Mouse (Mus musculus) embryonic facial prominence, embryonic 14.5 days (tissue): ENCODE data around the gene Hunk. TPM values are rescaled to one million over a fixed set of nuclear protein-coding genes. Genes with fewer than 3 reads are reported as not detected.
A peak's percentile ranks its signal among the peaks of the same experiment; 100 is the strongest.

ENCODE experiments used
- ATAC-seq: fragments of 200-750 bp; cut with Nextera tagmentation; 2 replicates; pipeline ENCODE4 v1.8.0; 2017; ENCODE audit warnings: low read depth, moderate number of reproducible peaks, moderate TSS enrichment
- DNase-seq: peaks from one replicate; pipeline ENCODE4 v3.0.0-alpha.2; 2015; ENCODE audit warnings: low spot score
- H3K27ac ChIP-seq: fragments of 300-500 bp; sonication (generic); replicated peaks from 2 replicates; pipeline ENCODE4 v1.5.1; 2014; ENCODE audit warnings: low read depth, mild to moderate bottlenecking, low read length, moderate library complexity
- H3K27me3 ChIP-seq: fragments of 300-500 bp; sonication (generic); replicated peaks from 2 replicates; pipeline ENCODE4 v1.6.1; 2014; ENCODE audit warnings: low read length; ENCODE audit not compliant: control insufficient read depth, insufficient read depth
- H3K36me3 ChIP-seq: fragments of 300-500 bp; sonication (generic); 2 replicates; pipeline ENCODE4 v1.6.1; 2014; ENCODE audit warnings: low read length, mixed read lengths; ENCODE audit not compliant: control insufficient read depth, insufficient read depth
- H3K4me1 ChIP-seq: fragments of 300-500 bp; sonication (generic); 2 replicates; pipeline ENCODE4 v1.6.1; 2014; ENCODE audit warnings: antibody characterized with exemption, low read length; ENCODE audit not compliant: control insufficient read depth, insufficient read depth
- H3K4me2 ChIP-seq: fragments of 300-500 bp; sonication (generic); 2 replicates; pipeline ENCODE4 v1.6.1; 2014; ENCODE audit warnings: low read depth, mild to moderate bottlenecking, low read length, moderate library complexity, mixed read lengths
- H3K4me3 ChIP-seq: fragments of 300-500 bp; sonication (generic); 2 replicates; pipeline ENCODE4 v1.5.1; 2014; ENCODE audit warnings: low read depth, mild to moderate bottlenecking, low read length
- H3K9ac ChIP-seq: fragments of 300-500 bp; sonication (generic); 2 replicates; pipeline ENCODE4 v1.6.1; 2014; ENCODE audit warnings: low read depth, mild to moderate bottlenecking, low read length, moderate library complexity, mixed read lengths
- H3K9me3 ChIP-seq: fragments of 300-500 bp; sonication (generic); 2 replicates; pipeline ENCODE4 v1.6.1; 2016; ENCODE audit warnings: low read length; ENCODE audit not compliant: control insufficient read depth
- WGBS: fragments of 180-500 bp; shearing (Covaris S2); extraction: QIAGEN DNeasy Blood & Tissue Kit; methylation state at CpG from one replicate; pipeline ENCODE4 v1.1.7; 2014; 5-methylcytosine and 5-hydroxymethylcytosine counted together
- polyA plus RNA-seq: library from polyadenylated mRNA; unstranded; fragments of >200 nt; fragmentation: Nextera tagmentation; extraction: Ambion mirVana; gene quantifications from 2 replicates; pipeline ENCODE4 v1.2.1, GENCODE M21; 2014

Hunk gene
- 9.7 and 12.4 TPM in 2 replicates for polyA plus RNA-seq

- H3K9ac ChIP-seq = peak within 1 kb of the TSS; percentile 95
- ATAC-seq = peak; percentile 83
- peaks cover 11% of the 10 kb centered on the region for H3K36me3 ChIP-seq
- peak within 1 kb of the TSS; percentile 88 for H3K4me2 ChIP-seq
- DNase-seq = peak; percentile 95
- 0 out of 2 replicates have a peak, but pooled peaks cover 2% of the 10 kb centered on the region for H3K9me3 ChIP-seq
- no peaks in the 10 kb centered on the region; the same call in 1 of the 2 replicates for H3K27me3 ChIP-seq
- WGBS = 0% methylated on average over 21 of the region's 101 CpGs
- H3K4me3 ChIP-seq = peak within 1 kb of the TSS; percentile 86
- H3K27ac ChIP-seq = peak within 1 kb of the TSS; percentile 97
- H3K4me1 ChIP-seq = peaks cover 31% of the 10 kb centered on the region
Observed at GRCm38 (mm10) chr16:90385688-90386513, at the start of gene Hunk. Hunk (plus strand) TSS chr16:90386013.

- Histone ChIP-seq H3K9ac (no peak overlapping the region), H3K27me3 (no peaks in the 10 kb centered on the region), H3K4me1 (no peaks in the 10 kb centered on the region; the same call in 1 of the 2 replicates), H3K4me2 (no peak overlapping the region), H3K4me3 (no peak overlapping the region), H3K36me3 (no peaks in the 10 kb centered on the region), H3K9me3 (no peaks in the 10 kb centered on the region), H3K27ac (no peak overlapping the region)
- WGBS = 95% methylated on average over 6 of the region's 6 CpGs
- no peak for ATAC-seq
- no peak for DNase-seq
Observed at GRCm38 (mm10) chr16:90339026-90339425, 46.8 kb upstream of the Hunk start.

- WGBS = 93% methylated on average over 5 of the region's 5 CpGs
- no peaks in the 10 kb centered on the region for H3K27me3 ChIP-seq
- H3K4me3 ChIP-seq = no peak overlapping the region
- H3K9ac ChIP-seq = no peak overlapping the region
- no peak overlapping the region for H3K27ac ChIP-seq
- ATAC-seq = no peak
- DNase-seq = no peak
- H3K36me3 ChIP-seq = no peaks in the 10 kb centered on the region
- no peak overlapping the region for H3K4me2 ChIP-seq
- H3K4me1 ChIP-seq = no peaks in the 10 kb centered on the region
- H3K9me3 ChIP-seq = no peaks in the 10 kb centered on the region
Observed at GRCm38 (mm10) chr16:90341086-90341485, 44.7 kb upstream of the Hunk start.

- Histone ChIP-seq H3K27me3 (no peaks in the 10 kb centered on the region), H3K36me3 (no peaks in the 10 kb centered on the region), H3K9ac (no peak overlapping the region), H3K9me3 (no peaks in the 10 kb centered on the region), H3K4me2 (no peak overlapping the region), H3K4me1 (no peaks in the 10 kb centered on the region), H3K27ac (no peak overlapping the region), H3K4me3 (0 out of 2 replicates have a peak overlapping the region, but pooled peaks have one; percentile 17)
- peak; percentile 79 for DNase-seq
- ATAC-seq = peak; percentile 97
- WGBS = 34% methylated on average over 11 of the region's 13 CpGs
Observed at GRCm38 (mm10) chr16:90349700-90350548, 35.9 kb upstream of the Hunk start.

- no peak for ATAC-seq
- H3K4me3 ChIP-seq = no peak overlapping the region
- no peak for DNase-seq
- no peaks in the 10 kb centered on the region for H3K4me1 ChIP-seq
- H3K27me3 ChIP-seq = no peaks in the 10 kb centered on the region
- H3K9me3 ChIP-seq = no peaks in the 10 kb centered on the region
- H3K4me2 ChIP-seq = no peak overlapping the region
- no peak overlapping the region for H3K27ac ChIP-seq
- no peaks in the 10 kb centered on the region for H3K36me3 ChIP-seq
- 66% methylated on average over 8 of the region's 8 CpGs for WGBS
- H3K9ac ChIP-seq = no peak overlapping the region
Observed at GRCm38 (mm10) chr16:90351726-90352125, 34.1 kb upstream of the Hunk start.

GRCm38 (mm10) chr16:90352691-90353090, 33.1 kb upstream of the Hunk start:
- H3K4me3 ChIP-seq = no peak overlapping the region
- DNase-seq (no peak), ATAC-seq (no peak)
- no peak overlapping the region for H3K4me2 ChIP-seq
- H3K4me1 ChIP-seq = no peaks in the 10 kb centered on the region
- no peak overlapping the region for H3K27ac ChIP-seq
- no peaks in the 10 kb centered on the region for H3K36me3 ChIP-seq
- H3K27me3 ChIP-seq = no peaks in the 10 kb centered on the region
- 56% methylated on average over 6 of the region's 6 CpGs for WGBS
- no peak overlapping the region; the same call in 1 of the 2 replicates for H3K9ac ChIP-seq
- H3K9me3 ChIP-seq = no peaks in the 10 kb centered on the region

- no peaks in the 10 kb centered on the region for H3K36me3 ChIP-seq
- no peaks in the 10 kb centered on the region for H3K27me3 ChIP-seq
- no peaks in the 10 kb centered on the region for H3K9me3 ChIP-seq
- H3K9ac ChIP-seq = no peak overlapping the region
- no peak for DNase-seq
- H3K4me3 ChIP-seq = no peak overlapping the region
- WGBS = 83% methylated on average over 5 of the region's 5 CpGs
- H3K27ac ChIP-seq = no peak overlapping the region
- ATAC-seq = no peak
- no peaks in the 10 kb centered on the region for H3K4me1 ChIP-seq
- no peak overlapping the region for H3K4me2 ChIP-seq
Observed at GRCm38 (mm10) chr16:90353156-90353555, 32.7 kb upstream of the Hunk start.

GRCm38 (mm10) chr16:90359329-90359728, 26.5 kb upstream of the Hunk start:
- Histone ChIP-seq H3K27ac (no peak overlapping the region), H3K4me2 (no peak overlapping the region), H3K36me3 (no peaks in the 10 kb centered on the region), H3K4me1 (peaks cover 28% of the 10 kb centered on the region), H3K9ac (no peak overlapping the region), H3K4me3 (no peak overlapping the region), H3K9me3 (no peaks in the 10 kb centered on the region), H3K27me3 (no peaks in the 10 kb centered on the region)
- no peak for ATAC-seq
- WGBS = 78% methylated on average over 9 of the region's 9 CpGs
- DNase-seq = no peak
